Mouse (Mus musculus): ENCODE results near the gene Gphn. TPM values are rescaled to one million over a fixed set of nuclear protein-coding genes. Genes with fewer than 3 reads are reported as not detected.

Gphn gene
- total and polyA plus RNA-seq, 3 experiments: 23.1 to 30.5 TPM; not detected in 1

- TF ChIP-seq MXI1 (IDR thresholded peaks at IDR 0.05; ENCODE audit: low read depth, low read length): peak; percentile 63; the same call in 1 of the 2 replicates
- TF ChIP-seq MYB (IDR thresholded peaks at IDR 0.05; ENCODE audit: low read depth, low read length): no peak
- TF ChIP-seq GATA1 (IDR thresholded peaks at IDR 0.05; ENCODE audit: low read depth, low read length): 0 out of 2 replicates have a peak, but pooled peaks have one; percentile 12
Measured at GRCm38 (mm10) chr12:78205915-78206570, 20.1 kb upstream of the Gphn start (continued).

- Histone ChIP-seq H3K4me3 (ENCODE audit: control insufficient read depth in 1 of 2, insufficient read depth in 1 of 2, low read depth in 2 of 2, low read length in 2 of 2) (peak overlapping the region; percentile 51 to 88), H3K27me3 (ENCODE audit: control insufficient read depth in 1 of 2, insufficient read depth in 2 of 2, low read length in 2 of 2) (no peaks in the 10 kb centered on the region), H3K79me2 (ENCODE audit: control insufficient read depth, insufficient read depth, low read length, poor library complexity) (no peaks in the 10 kb centered on the region), H3K9ac (ENCODE audit: control insufficient read depth, low read depth, low read length, poor library complexity, severe bottlenecking) (peak overlapping the region; percentile 64), H3K36me3 (ENCODE audit: control insufficient read depth in 1 of 2, insufficient read depth in 2 of 2, low read length in 2 of 2) (peaks cover 0 to 4% of the 10 kb centered on the region in 2 experiments; a peak in 2 of 4 replicates), H3K4me1 (ENCODE audit: control insufficient read depth in 1 of 2, insufficient read depth in 2 of 2, low read length in 2 of 2) (peaks cover 7 to 9% of the 10 kb centered on the region in 2 experiments), H3K27ac (ENCODE audit: control insufficient read depth, low read depth, low read length) (peak overlapping the region; percentile 49), H3K9me3 (replicated peaks; ENCODE audit: insufficient read depth, low read length) (no peaks in the 10 kb centered on the region)
- peak; percentile 19 for DNase-seq (ENCODE audit: low read depth, low spot score)
- no peak for TF ChIP-seq USF2 (IDR thresholded peaks at IDR 0.05; ENCODE audit: borderline replicate concordance in 1 of 2, insufficient read depth in 1 of 2, low read depth in 1 of 2, low read length in 2 of 2)
- TF ChIP-seq ELF1 (IDR thresholded peaks at IDR 0.05; ENCODE audit: low read depth, low read length): no peak
- no peak for TF ChIP-seq JUND (IDR thresholded peaks at IDR 0.05; ENCODE audit: low read depth, low read length)
- TF ChIP-seq MXI1 (IDR thresholded peaks at IDR 0.05; ENCODE audit: low read depth, low read length): no peak
- TF ChIP-seq CTCF (IDR thresholded peaks at IDR 0.05 in 2 of 3, conservative IDR thresholded peaks at IDR 0.05 in 1 of 3; ENCODE audit: control insufficient read depth in 1 of 3, insufficient read depth in 1 of 3, low read depth in 2 of 3, low read length in 3 of 3, poor library complexity in 1 of 3, severe bottlenecking in 1 of 3): no peak
- TF ChIP-seq TCF12 (IDR thresholded peaks at IDR 0.05; ENCODE audit: low read depth, low read length): no peak
- TF ChIP-seq NELFE (IDR thresholded peaks at IDR 0.05; ENCODE audit: low read depth, low read length): no peak
- TF ChIP-seq ZNF384 (IDR thresholded peaks at IDR 0.05; ENCODE audit: low read depth, low read length): no peak
- no peak for TF ChIP-seq UBTF (IDR thresholded peaks at IDR 0.05; ENCODE audit: borderline replicate concordance, insufficient read depth, low read depth, low read length)
- TF ChIP-seq TAL1 (IDR thresholded peaks at IDR 0.05; ENCODE audit: low read length): no peak
- no peak for TF ChIP-seq ZC3H11A (IDR thresholded peaks at IDR 0.05; ENCODE audit: low read depth, low read length)
- TF ChIP-seq HCFC1 (IDR thresholded peaks at IDR 0.05; ENCODE audit: low read depth, low read length): no peak
- no peak for TF ChIP-seq EP300 (IDR thresholded peaks at IDR 0.05; ENCODE audit: low read depth in 1 of 2, low read length in 2 of 2)
- no peak for TF ChIP-seq ETS1 (IDR thresholded peaks at IDR 0.05; ENCODE audit: low read depth, low read length)
Measured at GRCm38 (mm10) chr12:78206571-78206960, 19.6 kb upstream of the Gphn start.

- peaks cover 0 to 4% of the 10 kb centered on the region in 2 experiments; a peak in 2 of 4 replicates for H3K36me3 ChIP-seq (ENCODE audit: control insufficient read depth in 1 of 2, insufficient read depth in 2 of 2, low read length in 2 of 2)
- no peak overlapping the region for H3K9ac ChIP-seq (ENCODE audit: control insufficient read depth, low read depth, low read length, poor library complexity, severe bottlenecking)
- no peaks in the 10 kb centered on the region for H3K9me3 ChIP-seq (replicated peaks; ENCODE audit: insufficient read depth, low read length)
- no peak for DNase-seq (ENCODE audit: low read depth, low spot score)
- peaks cover 7 to 9% of the 10 kb centered on the region in 2 experiments for H3K4me1 ChIP-seq (ENCODE audit: control insufficient read depth in 1 of 2, insufficient read depth in 2 of 2, low read length in 2 of 2)
- no peak overlapping the region for H3K4me3 ChIP-seq (ENCODE audit: control insufficient read depth in 1 of 2, insufficient read depth in 1 of 2, low read depth in 2 of 2, low read length in 2 of 2)
- TF ChIP-seq HCFC1 (IDR thresholded peaks at IDR 0.05; ENCODE audit: low read depth, low read length) (no peak), UBTF (IDR thresholded peaks at IDR 0.05; ENCODE audit: borderline replicate concordance, insufficient read depth, low read depth, low read length) (no peak), CTCF (IDR thresholded peaks at IDR 0.05 in 2 of 3, conservative IDR thresholded peaks at IDR 0.05 in 1 of 3; ENCODE audit: control insufficient read depth in 1 of 3, insufficient read depth in 1 of 3, low read depth in 2 of 3, low read length in 3 of 3, poor library complexity in 1 of 3, severe bottlenecking in 1 of 3) (no peak)
- H3K27ac ChIP-seq (ENCODE audit: control insufficient read depth, low read depth, low read length): no peak overlapping the region
- no peaks in the 10 kb centered on the region for H3K79me2 ChIP-seq (ENCODE audit: control insufficient read depth, insufficient read depth, low read length, poor library complexity)
- H3K27me3 ChIP-seq (ENCODE audit: control insufficient read depth in 1 of 2, insufficient read depth in 2 of 2, low read length in 2 of 2): no peaks in the 10 kb centered on the region
Measured at GRCm38 (mm10) chr12:78209856-78210255, 16.3 kb upstream of the Gphn start.

Measured in MEL (cell line).